Mouse (Mus musculus): ENCODE data around the gene Plekhm3.

- TF ChIP-seq TAL1 (conservative IDR thresholded peaks at IDR 0.05; ENCODE audit: low read depth, low read length) = no peak
- no peak for TF ChIP-seq CTCF (IDR thresholded peaks at IDR 0.05; ENCODE audit: low read depth, low read length)
- TF ChIP-seq GATA1 (IDR thresholded peaks at IDR 0.05; ENCODE audit: borderline replicate concordance, low read length) = no peak
- TF ChIP-seq POLR2AphosphoS5 (IDR thresholded peaks at IDR 0.05; ENCODE audit: insufficient replicate concordance, low read depth, low read length) = no peak
Measured at GRCm38 (mm10) chr1:64944746-64945145, 11.9 kb downstream of the Plekhm3 start.

Data from G1E (cell line).